Mouse (Mus musculus) brain, embryonic 14.5 days (tissue): ENCODE results near the gene Rpl28.

Source experiments
- CTCF ChIP-seq: fragments of 200-500 bp; IDR thresholded peaks from 2 replicates; pipeline ENCODE4 v1.5.1; 2012; ENCODE audit warnings: inconsistent platforms, mild to moderate bottlenecking, moderate library complexity, borderline replicate concordance; ENCODE audit not compliant: insufficient read depth, insufficient read length; ENCODE audit errors: extremely low read depth
- POLR2A ChIP-seq: fragments of 200-500 bp; IDR thresholded peaks from 2 replicates; pipeline ENCODE4 v1.6.1; 2012; ENCODE audit warnings: mild to moderate bottlenecking, inconsistent platforms, borderline replicate concordance; ENCODE audit not compliant: poor library complexity, insufficient read depth, insufficient read length, severe bottlenecking; ENCODE audit errors: extremely low read depth

DNA sequence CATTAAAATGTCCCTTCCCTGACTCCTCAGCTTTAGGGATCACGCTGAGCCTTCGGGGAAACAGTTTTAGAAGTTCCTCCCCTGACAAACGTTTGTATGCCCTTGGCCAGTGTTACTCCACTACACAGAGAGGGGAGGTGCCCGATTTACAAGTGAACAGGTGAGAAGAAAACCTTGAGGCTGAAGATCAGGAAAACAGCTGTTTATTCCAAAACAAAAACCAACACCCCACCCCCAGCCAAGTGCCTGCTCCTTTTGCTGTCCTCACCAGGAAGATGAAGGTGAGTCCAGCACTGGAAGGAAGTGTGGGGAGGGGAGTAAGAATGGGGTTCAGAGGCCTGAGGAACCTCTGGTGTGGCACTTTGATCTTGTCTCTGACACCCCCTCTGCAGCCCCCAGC lies 32.7 kb downstream of the Rpl28 start:
- TF ChIP-seq POLR2A (no peak), CTCF (no peak)
